Mouse (Mus musculus): Measurements from ENCODE around the gene Git2. TPM values are rescaled to one million over a fixed set of nuclear protein-coding genes. Genes with fewer than 3 reads are reported as not detected.
A peak's percentile ranks its signal among the peaks of the same experiment; 100 is the strongest.

Gene Git2
- polyA plus RNA-seq, 1 experiment from 2014 or later, result 28.1 TPM

GRCm38 (mm10) chr5:114719003-114719927 is 56.1 kb downstream of the Git2 start:
- Histone ChIP-seq H3K27ac (replicated peaks) (no peak overlapping the region), H3K4me1 (no peaks in the 10 kb centered on the region), H3K27me3 (replicated peaks) (no peaks in the 10 kb centered on the region), H3K4me2 (no peak overlapping the region), H3K9ac (no peak overlapping the region), H3K9me3 (no peaks in the 10 kb centered on the region), H3K4me3 (no peak overlapping the region), H3K36me3 (peaks cover 91% of the 10 kb centered on the region)
- no peak for ATAC-seq (ENCODE audit: extremely low read depth, insufficient number of reproducible peaks, low FRiP score, low TSS enrichment)
- WGBS, result 80% methylated on average over 20 of the region's 20 CpGs

GRCm38 (mm10) chr5:114718483-114718882 is 56.8 kb downstream of the Git2 start:
- no peaks in the 10 kb centered on the region for H3K27me3 ChIP-seq (replicated peaks)
- peaks cover 93% of the 10 kb centered on the region for H3K36me3 ChIP-seq
- H3K9me3 ChIP-seq, result no peaks in the 10 kb centered on the region
- no peak overlapping the region for H3K27ac ChIP-seq (replicated peaks)
- 84% methylated on average over 13 of the region's 13 CpGs for WGBS
- no peak overlapping the region for H3K4me3 ChIP-seq
- H3K9ac ChIP-seq, result no peak overlapping the region
- no peaks in the 10 kb centered on the region for H3K4me1 ChIP-seq
- no peak overlapping the region for H3K4me2 ChIP-seq
- no peak for ATAC-seq (ENCODE audit: extremely low read depth, insufficient number of reproducible peaks, low FRiP score, low TSS enrichment)

GRCm38 (mm10) chr5:114717937-114718336 is 57.4 kb downstream of the Git2 start:
- no peaks in the 10 kb centered on the region for H3K4me1 ChIP-seq
- H3K27me3 ChIP-seq (replicated peaks), result no peaks in the 10 kb centered on the region
- no peak for ATAC-seq (ENCODE audit: extremely low read depth, insufficient number of reproducible peaks, low FRiP score, low TSS enrichment)
- H3K27ac ChIP-seq (replicated peaks), result no peak overlapping the region
- peaks cover 98% of the 10 kb centered on the region for H3K36me3 ChIP-seq
- 83% methylated on average over 8 of the region's 8 CpGs for WGBS
- no peaks in the 10 kb centered on the region for H3K9me3 ChIP-seq
- no peak overlapping the region for H3K4me2 ChIP-seq
- no peak overlapping the region for H3K4me3 ChIP-seq
- H3K9ac ChIP-seq, result no peak overlapping the region

GRCm38 (mm10) chr5:114717292-114717691 is 58.0 kb downstream of the Git2 start:
- Histone ChIP-seq H3K27ac (replicated peaks) (no peak overlapping the region), H3K4me2 (no peak overlapping the region), H3K9me3 (no peaks in the 10 kb centered on the region), H3K9ac (no peak overlapping the region), H3K27me3 (replicated peaks) (no peaks in the 10 kb centered on the region), H3K4me1 (no peaks in the 10 kb centered on the region), H3K36me3 (peaks cover 98% of the 10 kb centered on the region), H3K4me3 (no peak overlapping the region)
- no peak for ATAC-seq (ENCODE audit: extremely low read depth, insufficient number of reproducible peaks, low FRiP score, low TSS enrichment)
- WGBS, result 85% methylated on average over 12 of the region's 12 CpGs

- H3K4me3 ChIP-seq, result no peak overlapping the region
- H3K9ac ChIP-seq, result no peak overlapping the region
- H3K4me2 ChIP-seq, result no peak overlapping the region
- ATAC-seq (ENCODE audit: extremely low read depth, insufficient number of reproducible peaks, low FRiP score, low TSS enrichment), result no peak
- 91% methylated on average over 18 of the region's 18 CpGs for WGBS
- peaks cover 96% of the 10 kb centered on the region for H3K36me3 ChIP-seq
- no peaks in the 10 kb centered on the region for H3K4me1 ChIP-seq
- H3K27me3 ChIP-seq (replicated peaks), result no peaks in the 10 kb centered on the region
- H3K27ac ChIP-seq (replicated peaks), result no peak overlapping the region
- no peaks in the 10 kb centered on the region for H3K9me3 ChIP-seq
These were observed 60.8 kb downstream of the Git2 start for GRCm38 (mm10) chr5:114714551-114714950.

GRCm38 (mm10) chr5:114709357-114709756 is 66.0 kb downstream of the Git2 start:
- ATAC-seq (ENCODE audit: extremely low read depth, insufficient number of reproducible peaks, low FRiP score, low TSS enrichment), result no peak
- Histone ChIP-seq H3K4me2 (no peak overlapping the region), H3K36me3 (peaks cover 51% of the 10 kb centered on the region), H3K9ac (no peak overlapping the region), H3K9me3 (no peaks in the 10 kb centered on the region), H3K4me1 (peaks cover 7% of the 10 kb centered on the region), H3K4me3 (no peak overlapping the region), H3K27me3 (replicated peaks) (0 out of 2 replicates have a peak, but pooled peaks cover under 1% of the 10 kb centered on the region), H3K27ac (replicated peaks) (no peak overlapping the region)
- 90% methylated on average over 21 of the region's 21 CpGs for WGBS

- Histone ChIP-seq H3K4me1 (peaks cover 7% of the 10 kb centered on the region), H3K27ac (replicated peaks) (no peak overlapping the region), H3K27me3 (replicated peaks) (0 out of 2 replicates have a peak, but pooled peaks cover 4% of the 10 kb centered on the region), H3K4me2 (peak overlapping the region; percentile 75), H3K36me3 (peaks cover 42% of the 10 kb centered on the region), H3K9me3 (no peaks in the 10 kb centered on the region), H3K4me3 (peak overlapping the region; percentile 88), H3K9ac (peak overlapping the region; percentile 91)
- 52% methylated on average over 15 of the region's 15 CpGs for WGBS
- no peak for ATAC-seq (ENCODE audit: extremely low read depth, insufficient number of reproducible peaks, low FRiP score, low TSS enrichment)
These were observed 66.8 kb downstream of the Git2 start for GRCm38 (mm10) chr5:114708491-114708890.

- H3K36me3 ChIP-seq, result peaks cover 34% of the 10 kb centered on the region
These were observed 67.8 kb downstream of the Git2 start, which contains the start of gene Tchp for GRCm38 (mm10) chr5:114707265-114708068. Gene Tchp, plus strand, starts transcription at chr5:114707760.

GRCm38 (mm10) chr5:114702403-114703392 is 72.6 kb downstream of the Git2 start:
- Histone ChIP-seq H3K9ac (no peak overlapping the region), H3K27me3 (replicated peaks) (0 out of 2 replicates have a peak, but pooled peaks cover 4% of the 10 kb centered on the region), H3K4me3 (no peak overlapping the region), H3K4me1 (no peaks in the 10 kb centered on the region), H3K4me2 (no peak overlapping the region), H3K27ac (replicated peaks) (no peak overlapping the region), H3K36me3 (no peaks in the 10 kb centered on the region), H3K9me3 (no peaks in the 10 kb centered on the region)
- 53% methylated on average over 14 of the region's 14 CpGs for WGBS
- no peak for ATAC-seq (ENCODE audit: extremely low read depth, insufficient number of reproducible peaks, low FRiP score, low TSS enrichment)

More at GRCm38 (mm10) chr5:114707265-114708068, 67.8 kb downstream of the Git2 start, which contains the start of gene Tchp:
- Histone ChIP-seq H3K4me3 (peak within 1 kb of the TSS; percentile 88), H3K4me2 (peak within 1 kb of the TSS; percentile 75), H3K4me1 (peaks cover 7% of the 10 kb centered on the region), H3K9me3 (no peaks in the 10 kb centered on the region), H3K27me3 (replicated peaks) (0 out of 2 replicates have a peak, but pooled peaks cover 4% of the 10 kb centered on the region), H3K27ac (replicated peaks) (no peak within 1 kb of the TSS), H3K9ac (peak within 1 kb of the TSS; percentile 91)
- WGBS, result 4% methylated on average over 49 of the region's 49 CpGs
- ATAC-seq (ENCODE audit: extremely low read depth, insufficient number of reproducible peaks, low FRiP score, low TSS enrichment), result peak; percentile 56; the same call in 1 of the 2 replicates

- H3K27me3 ChIP-seq (replicated peaks), result peaks cover 10% of the 10 kb centered on the region
- no peaks in the 10 kb centered on the region for H3K4me1 ChIP-seq
- H3K36me3 ChIP-seq, result no peaks in the 10 kb centered on the region
- H3K27ac ChIP-seq (replicated peaks), result no peak overlapping the region
- no peak overlapping the region for H3K9ac ChIP-seq
- no peak overlapping the region for H3K4me2 ChIP-seq
- H3K4me3 ChIP-seq, result no peak overlapping the region
- no peaks in the 10 kb centered on the region for H3K9me3 ChIP-seq
- 43% methylated on average over 7 of the region's 7 CpGs for WGBS
- ATAC-seq (ENCODE audit: extremely low read depth, insufficient number of reproducible peaks, low FRiP score, low TSS enrichment), result no peak
These were observed 76.3 kb downstream of the Git2 start for GRCm38 (mm10) chr5:114699015-114699414.

Data from heart, embryonic 13.5 days (tissue).